Mouse (Mus musculus) lung, embryonic 14.5 days (tissue): ENCODE results near the gene Leap2. TPM values are rescaled to one million over a fixed set of nuclear protein-coding genes. Genes with fewer than 3 reads are reported as not detected.
A peak's percentile ranks its signal among the peaks of the same experiment; 100 is the strongest.

ENCODE experiments used
- ATAC-seq: fragments of 200-750 bp; cut with Nextera tagmentation; 2 replicates; pipeline ENCODE4 v1.8.0; 2017; ENCODE audit warnings: mild to moderate bottlenecking, moderate TSS enrichment, moderate library complexity; ENCODE audit not compliant: insufficient read depth
- DNase-seq: peaks from one replicate; pipeline ENCODE4 v3.0.0-alpha.2; 2015
- H3K27ac ChIP-seq: fragments of 300-500 bp; sonication (generic); 2 replicates; pipeline ENCODE4 v1.5.1; 2014; ENCODE audit warnings: low read depth, mild to moderate bottlenecking, moderate library complexity
- H3K27me3 ChIP-seq: fragments of 300-500 bp; sonication (generic); 2 replicates; pipeline ENCODE4 v1.6.1; 2014; ENCODE audit warnings: low read length, control low read depth; ENCODE audit not compliant: insufficient read depth
- H3K36me3 ChIP-seq: fragments of 300-500 bp; sonication (generic); 2 replicates; pipeline ENCODE4 v1.6.1; 2014; ENCODE audit warnings: control low read depth; ENCODE audit not compliant: insufficient read depth
- H3K4me1 ChIP-seq: fragments of 300-500 bp; sonication (generic); 2 replicates; pipeline ENCODE4 v1.6.1; 2014; ENCODE audit warnings: antibody characterized with exemption, control low read depth; ENCODE audit not compliant: insufficient read depth
- H3K4me2 ChIP-seq: fragments of 300-500 bp; sonication (generic); 2 replicates; pipeline ENCODE4 v1.6.1; 2014; ENCODE audit warnings: mild to moderate bottlenecking
- H3K4me3 ChIP-seq: fragments of 300-500 bp; sonication (generic); 2 replicates; pipeline ENCODE4 v1.5.1; 2014; ENCODE audit warnings: low read depth, low read length
- H3K9ac ChIP-seq: fragments of 300-500 bp; sonication (generic); 2 replicates; pipeline ENCODE4 v1.6.1; 2014
- H3K9me3 ChIP-seq: fragments of 300-500 bp; sonication (generic); 2 replicates; pipeline ENCODE4 v1.6.1; 2016; ENCODE audit warnings: low read depth, low read length, control low read depth
- CTCF ChIP-seq: IDR thresholded peaks from 2 replicates; pipeline ENCODE4 v1.5.1; 2016; ENCODE audit warnings: antibody characterized with exemption, low read depth
- WGBS: fragments of 180-500 bp; shearing (Covaris S2); extraction: QIAGEN DNeasy Blood & Tissue Kit; methylation state at CpG from one replicate; pipeline ENCODE4 v1.1.7; 2014; 5-methylcytosine and 5-hydroxymethylcytosine counted together
- polyA plus RNA-seq: library from polyadenylated mRNA; unstranded; fragments of >200 nt; fragmentation: Nextera tagmentation; extraction: Ambion mirVana; gene quantifications from 2 replicates; pipeline ENCODE4 v1.2.1, GENCODE M21; 2014

Gene Leap2
- polyA plus RNA-seq, 1 experiment from 2014 or later, result not detected

DNA sequence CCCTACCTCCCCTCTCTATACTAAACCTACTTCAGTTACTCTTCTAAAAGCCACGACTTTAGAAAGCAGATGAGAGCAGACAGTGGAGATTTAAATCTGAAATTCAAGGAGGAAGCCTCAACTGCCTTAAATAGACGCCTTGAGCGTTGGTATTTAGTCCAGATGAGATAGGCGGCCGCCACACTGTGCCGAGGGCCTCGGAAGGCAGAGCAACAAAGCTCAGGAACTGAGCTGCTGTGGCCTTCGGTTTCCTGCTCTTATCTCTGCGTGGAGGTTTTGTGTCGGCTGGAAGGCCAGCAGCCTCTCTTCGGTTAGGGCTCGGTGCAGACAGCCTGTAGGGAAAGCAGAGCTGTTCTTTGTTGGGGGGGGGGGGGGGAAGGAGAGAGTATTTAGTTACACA is 19.0 kb upstream of the Leap2 start:
- DNase-seq (no peak), ATAC-seq (no peak)
- Histone ChIP-seq H3K36me3 (no peaks in the 10 kb centered on the region), H3K4me3 (no peak overlapping the region), H3K27me3 (no peaks in the 10 kb centered on the region), H3K9me3 (no peaks in the 10 kb centered on the region), H3K27ac (peak overlapping the region; percentile 30; the same call in 1 of the 2 replicates), H3K4me2 (no peak overlapping the region), H3K9ac (no peak overlapping the region), H3K4me1 (no peaks in the 10 kb centered on the region)
- WGBS, result 18% methylated on average over 12 of the region's 12 CpGs
- no peak for TF ChIP-seq CTCF

DNA sequence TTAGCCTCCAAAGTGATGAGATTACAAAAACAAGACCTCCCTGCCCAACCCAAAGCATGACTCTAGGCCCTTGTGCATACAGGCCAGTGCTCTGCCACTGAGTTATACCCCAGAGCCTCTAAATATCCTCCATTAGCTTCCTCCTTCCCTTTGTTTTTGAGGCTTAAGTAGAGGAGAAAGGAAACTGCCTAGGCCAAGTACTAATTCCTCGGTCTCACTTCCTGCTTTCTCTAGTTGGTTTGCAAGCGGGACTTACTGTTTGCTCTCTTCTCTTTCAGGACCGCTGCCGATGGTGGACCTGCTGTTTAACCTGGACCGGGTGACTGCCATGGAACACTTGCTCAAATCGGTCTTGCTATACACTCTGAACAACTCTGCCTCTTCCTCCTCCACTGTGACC is 13.4 kb upstream of the Leap2 start:
- H3K9ac ChIP-seq, result no peak overlapping the region
- no peaks in the 10 kb centered on the region for H3K9me3 ChIP-seq
- DNase-seq (no peak), ATAC-seq (no peak)
- H3K4me3 ChIP-seq, result no peak overlapping the region
- no peak for TF ChIP-seq CTCF
- H3K4me1 ChIP-seq, result no peaks in the 10 kb centered on the region
- 80% methylated on average over 6 of the region's 6 CpGs for WGBS
- no peak overlapping the region for H3K4me2 ChIP-seq
- no peak overlapping the region for H3K27ac ChIP-seq
- no peaks in the 10 kb centered on the region for H3K27me3 ChIP-seq
- no peaks in the 10 kb centered on the region for H3K36me3 ChIP-seq

DNA sequence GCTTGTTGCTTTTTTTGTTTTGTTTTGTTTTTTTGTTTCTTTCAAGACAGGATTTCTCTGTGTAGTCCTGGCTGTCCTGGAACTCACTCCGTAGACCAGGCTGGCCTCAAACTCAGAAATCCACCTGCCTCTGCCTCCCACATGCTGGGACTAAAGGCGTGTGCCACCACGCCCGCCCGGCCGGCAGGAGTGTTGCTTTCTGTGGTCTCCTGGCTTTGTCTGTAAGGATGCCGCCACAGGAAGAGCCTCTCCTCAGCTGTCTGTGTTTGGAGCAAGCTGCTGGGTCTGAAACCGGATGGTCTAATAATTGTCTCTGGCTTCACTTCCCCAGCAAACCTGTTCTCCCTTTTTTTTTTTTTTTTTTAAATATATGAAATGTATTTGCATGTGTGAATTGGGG is 12.5 kb upstream of the Leap2 start:
- no peak overlapping the region for H3K9ac ChIP-seq
- no peak for TF ChIP-seq CTCF
- ATAC-seq (no peak), DNase-seq (no peak)
- no peak overlapping the region for H3K27ac ChIP-seq
- no peak overlapping the region for H3K4me2 ChIP-seq
- no peaks in the 10 kb centered on the region for H3K36me3 ChIP-seq
- no peaks in the 10 kb centered on the region for H3K9me3 ChIP-seq
- WGBS, result 78% methylated on average over 8 of the region's 8 CpGs
- no peak overlapping the region for H3K4me3 ChIP-seq
- H3K4me1 ChIP-seq, result no peaks in the 10 kb centered on the region
- H3K27me3 ChIP-seq, result no peaks in the 10 kb centered on the region

DNA sequence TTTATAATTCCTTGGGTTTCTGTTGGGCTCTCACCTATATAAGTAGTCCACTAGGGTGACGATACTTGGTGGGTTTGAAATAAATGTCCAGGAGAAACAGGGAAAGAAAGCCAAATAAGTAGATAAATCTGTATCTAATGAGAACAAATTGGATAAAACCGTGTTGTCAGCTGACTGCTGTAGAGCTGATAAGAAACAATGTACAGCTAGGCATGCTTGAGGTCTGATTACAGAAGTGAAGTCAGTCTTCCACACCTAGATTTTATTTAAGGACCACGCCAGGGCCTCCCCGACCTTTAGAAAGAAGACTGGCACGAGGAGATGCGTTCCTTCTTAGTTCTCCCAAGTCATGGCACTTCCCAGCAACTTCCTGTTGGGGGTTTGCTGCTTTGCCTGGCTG is 10.1 kb upstream of the Leap2 start:
- 41% methylated on average over 6 of the region's 6 CpGs for WGBS
- DNase-seq (no peak), ATAC-seq (no peak)
- Histone ChIP-seq H3K36me3 (peaks cover 9% of the 10 kb centered on the region), H3K27me3 (no peaks in the 10 kb centered on the region), H3K4me3 (no peak overlapping the region), H3K4me1 (peaks cover 7% of the 10 kb centered on the region), H3K4me2 (no peak overlapping the region), H3K27ac (no peak overlapping the region), H3K9me3 (no peaks in the 10 kb centered on the region), H3K9ac (no peak overlapping the region)
- TF ChIP-seq CTCF, result no peak

DNA sequence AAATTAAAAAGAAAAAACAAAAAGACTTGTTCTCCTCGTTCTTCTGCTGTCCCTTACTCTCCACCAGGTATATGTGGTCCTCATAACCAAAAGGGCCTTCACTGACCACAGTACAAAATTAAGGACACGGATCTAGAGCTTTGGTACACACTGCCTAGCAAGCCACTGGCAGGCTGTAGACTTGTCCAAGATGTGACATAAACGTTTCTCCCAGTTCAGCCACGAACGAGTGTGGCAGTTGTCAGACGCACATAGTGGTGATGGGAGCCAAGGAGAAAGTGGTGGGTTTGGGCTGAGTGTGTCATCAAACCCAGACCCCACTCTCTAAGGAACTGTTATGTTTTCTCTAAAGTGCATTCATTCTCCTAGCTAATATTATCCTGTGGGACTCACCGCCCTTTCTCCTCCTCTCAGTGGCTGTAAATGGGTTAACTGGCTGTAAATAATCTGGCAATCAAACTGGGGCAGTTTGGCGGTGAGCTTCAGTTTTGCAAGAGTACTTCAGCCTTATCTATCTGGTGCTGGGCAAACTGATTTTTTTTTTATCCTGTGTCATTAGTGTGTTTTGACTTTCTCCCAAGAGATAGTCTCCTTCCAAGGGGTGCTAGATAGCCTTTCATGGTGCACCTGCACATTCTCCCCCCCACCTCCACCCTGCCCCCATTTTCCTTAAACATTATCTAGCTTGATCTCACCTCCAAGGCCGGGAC is 8.5 kb upstream of the Leap2 start:
- peak overlapping the region; percentile 40 for H3K9ac ChIP-seq
- peaks cover 7% of the 10 kb centered on the region for H3K4me1 ChIP-seq
- peak overlapping the region; percentile 94 for H3K4me3 ChIP-seq
- no peak for TF ChIP-seq CTCF
- H3K9me3 ChIP-seq, result no peaks in the 10 kb centered on the region
- H3K27ac ChIP-seq, result peak overlapping the region; percentile 37
- ATAC-seq (peak; percentile 63), DNase-seq (no peak)
- peaks cover 11% of the 10 kb centered on the region for H3K36me3 ChIP-seq
- H3K4me2 ChIP-seq, result peak overlapping the region; percentile 91
- H3K27me3 ChIP-seq, result no peaks in the 10 kb centered on the region
- WGBS, result 11% methylated on average over 9 of the region's 9 CpGs

DNA sequence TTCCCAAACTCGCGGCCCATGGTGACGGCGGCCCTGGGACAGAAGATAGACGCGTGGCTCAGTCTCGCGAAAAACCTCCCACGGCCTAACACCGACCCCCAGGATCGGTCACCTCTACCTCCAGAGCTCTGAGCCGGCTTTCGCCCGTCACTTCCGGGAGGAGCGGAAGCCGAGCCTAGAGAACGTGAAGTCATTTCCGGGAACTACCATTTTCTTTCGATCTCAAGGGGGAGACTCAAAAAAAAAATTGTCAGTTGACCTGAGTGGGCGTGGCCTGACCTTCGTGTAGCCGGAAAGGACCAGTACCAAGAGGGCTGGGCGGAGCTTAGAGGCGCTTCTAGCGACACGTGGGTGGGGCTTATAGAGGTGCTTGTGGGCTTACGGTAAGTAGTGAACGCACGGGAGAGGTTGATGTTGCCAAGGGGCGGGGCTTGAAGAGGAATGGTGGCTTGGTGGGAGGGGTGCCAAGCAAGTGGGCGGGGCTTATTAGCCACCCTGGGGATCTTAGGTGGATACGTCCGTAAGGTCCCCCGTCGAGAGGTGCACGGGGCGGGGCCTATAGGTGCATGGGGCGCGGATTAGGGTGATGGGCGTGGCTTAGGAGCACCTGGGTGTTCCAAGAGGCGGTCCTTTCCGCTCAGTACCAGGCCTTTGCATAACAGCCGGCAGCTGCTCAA is 7.8 kb upstream of the Leap2 start, which contains the start of the genes Uqcrq and Gdf9:
TSS of gene Uqcrq (minus strand) at position 162 of the 677 bp plus-strand sequence.
TSS of gene Gdf9 (plus strand) at position 354 of the 677 bp plus-strand sequence.
- Histone ChIP-seq H3K4me1 (peaks cover 7% of the 10 kb centered on the region), H3K4me2 (peak within 1 kb of the TSS; percentile 91), H3K9me3 (no peaks in the 10 kb centered on the region), H3K27ac (peak within 1 kb of the TSS; percentile 72), H3K4me3 (peak within 1 kb of the TSS; percentile 94), H3K36me3 (peaks cover 11% of the 10 kb centered on the region), H3K9ac (peak within 1 kb of the TSS; percentile 89), H3K27me3 (no peaks in the 10 kb centered on the region)
- 1% methylated on average over 44 of the region's 44 CpGs for WGBS
- ATAC-seq (peak; percentile 92), DNase-seq (peak; percentile 100)
- no peak for TF ChIP-seq CTCF

DNA sequence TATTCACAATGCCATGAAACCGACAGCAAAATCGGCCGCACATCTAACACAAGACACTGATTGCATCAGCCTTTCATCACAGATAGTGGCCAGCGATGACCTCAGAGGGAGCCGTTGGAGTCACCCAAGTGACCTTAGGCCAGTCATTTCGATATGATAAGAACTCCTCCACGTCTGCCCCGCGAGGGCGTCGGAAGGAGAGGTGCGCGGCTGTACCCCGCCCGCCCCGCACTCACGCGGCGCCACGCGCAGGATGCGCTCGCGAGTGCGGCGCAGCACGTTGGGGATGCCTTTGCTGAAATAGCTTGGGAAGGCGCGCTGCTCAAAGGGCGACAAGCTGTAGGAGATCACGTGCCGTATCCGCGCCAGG is 7.3 kb upstream of the Leap2 start:
- no peak for TF ChIP-seq CTCF
- under 1% methylated on average over 34 of the region's 34 CpGs for WGBS
- H3K27ac ChIP-seq, result peak overlapping the region; percentile 72; the same call in 1 of the 2 replicates
- ATAC-seq (peak; percentile 43), DNase-seq (no peak)
- H3K4me2 ChIP-seq, result peak overlapping the region; percentile 91
- H3K36me3 ChIP-seq, result peaks cover 11% of the 10 kb centered on the region
- H3K9ac ChIP-seq, result peak overlapping the region; percentile 89
- H3K27me3 ChIP-seq, result no peaks in the 10 kb centered on the region
- H3K9me3 ChIP-seq, result no peaks in the 10 kb centered on the region
- H3K4me3 ChIP-seq, result peak overlapping the region; percentile 94
- peaks cover 7% of the 10 kb centered on the region for H3K4me1 ChIP-seq
